Mouse (Mus musculus) intestine, embryonic 16.5 days (tissue): ENCODE results near the gene Gstk1. TPM values are rescaled to one million over a fixed set of nuclear protein-coding genes. Genes with fewer than 3 reads are reported as not detected.

ENCODE experiments used
- ATAC-seq: fragments of 200-750 bp; cut with Nextera tagmentation; 2 replicates; pipeline ENCODE4 v1.8.0; 2017; ENCODE audit warnings: moderate TSS enrichment, moderate library complexity
- H3K27ac ChIP-seq: fragments of 300-500 bp; sonication (generic); 2 replicates; pipeline ENCODE4 v1.5.1; 2014; ENCODE audit warnings: mild to moderate bottlenecking, low read length
- H3K27me3 ChIP-seq: fragments of 300-500 bp; sonication (generic); replicated peaks from 2 replicates; pipeline ENCODE4 v1.6.1; 2014; ENCODE audit warnings: low read length, control low read depth, mixed read lengths; ENCODE audit not compliant: control insufficient read depth, insufficient read depth
- H3K36me3 ChIP-seq: fragments of 300-500 bp; sonication (generic); 2 replicates; pipeline ENCODE4 v1.6.1; 2014; ENCODE audit warnings: low read length, control low read depth; ENCODE audit not compliant: control insufficient read depth, insufficient read depth
- H3K4me1 ChIP-seq: fragments of 300-500 bp; sonication (generic); 2 replicates; pipeline ENCODE4 v1.6.1; 2014; ENCODE audit warnings: low read length, control low read depth, mixed read lengths; ENCODE audit not compliant: control insufficient read depth, insufficient read depth
- H3K4me2 ChIP-seq: fragments of 300-500 bp; sonication (generic); 2 replicates; pipeline ENCODE4 v1.6.1; 2014; ENCODE audit warnings: low read depth, low read length, control low read depth
- H3K4me3 ChIP-seq: fragments of 300-500 bp; sonication (generic); 2 replicates; pipeline ENCODE4 v1.5.1; 2014; ENCODE audit warnings: mild to moderate bottlenecking, low read length
- H3K9ac ChIP-seq: fragments of 300-500 bp; sonication (generic); 2 replicates; pipeline ENCODE4 v1.6.1; 2014; ENCODE audit warnings: low read depth, low read length
- H3K9me3 ChIP-seq: fragments of 300-500 bp; sonication (generic); 2 replicates; pipeline ENCODE4 v1.6.1; 2016; ENCODE audit warnings: low read length, control low read depth; ENCODE audit not compliant: control insufficient read depth
- WGBS: fragments of 180-500 bp; shearing (Covaris S2); extraction: QIAGEN DNeasy Blood & Tissue Kit; methylation state at CpG from one replicate; pipeline ENCODE4 v1.1.7; 2014; 5-methylcytosine and 5-hydroxymethylcytosine counted together
- polyA plus RNA-seq: library from polyadenylated mRNA; unstranded; fragments of >200 nt; fragmentation: Nextera tagmentation; extraction: Ambion mirVana; gene quantifications from 2 replicates; pipeline ENCODE4 v1.2.1, GENCODE M21; 2015

Gstk1 gene
- polyA plus RNA-seq, 1 experiment from 2014 or later, result 27.7 TPM

GRCm38 (mm10) chr6:42237276-42237805, 8.4 kb upstream of the Gstk1 start:
- no peaks in the 10 kb centered on the region for H3K9me3 ChIP-seq
- WGBS, result 46% methylated on average over 6 of the region's 6 CpGs
- H3K27ac ChIP-seq, result no peak overlapping the region
- H3K4me2 ChIP-seq, result no peak overlapping the region
- H3K9ac ChIP-seq, result no peak overlapping the region
- no peak overlapping the region for H3K4me3 ChIP-seq
- no peaks in the 10 kb centered on the region for H3K36me3 ChIP-seq
- H3K27me3 ChIP-seq, result no peaks in the 10 kb centered on the region
- no peak for ATAC-seq
- 0 out of 2 replicates have a peak, but pooled peaks cover 3% of the 10 kb centered on the region for H3K4me1 ChIP-seq

- Histone ChIP-seq H3K27ac (no peak overlapping the region), H3K27me3 (no peaks in the 10 kb centered on the region), H3K9ac (no peak overlapping the region), H3K9me3 (no peaks in the 10 kb centered on the region), H3K4me3 (no peak overlapping the region), H3K4me1 (0 out of 2 replicates have a peak, but pooled peaks cover 3% of the 10 kb centered on the region), H3K4me2 (no peak overlapping the region), H3K36me3 (no peaks in the 10 kb centered on the region)
- WGBS, result 68% methylated on average over 6 of the region's 6 CpGs
- ATAC-seq, result no peak
Observed at GRCm38 (mm10) chr6:42241311-42242045, 4.3 kb upstream of the Gstk1 start.

- ATAC-seq, result no peak
- Histone ChIP-seq H3K4me2 (peak overlapping the region; percentile 18; the same call in 1 of the 2 replicates), H3K27ac (no peak overlapping the region), H3K4me1 (peaks cover 4% of the 10 kb centered on the region), H3K9ac (no peak overlapping the region), H3K27me3 (no peaks in the 10 kb centered on the region), H3K36me3 (no peaks in the 10 kb centered on the region), H3K4me3 (peak overlapping the region; percentile 17; the same call in 1 of the 2 replicates), H3K9me3 (no peaks in the 10 kb centered on the region)
- WGBS, result 15% methylated on average over 8 of the region's 8 CpGs
Observed at GRCm38 (mm10) chr6:42247173-42247572, 1.4 kb downstream of the Gstk1 start.

- H3K9ac ChIP-seq, result no peak overlapping the region
- no peak for ATAC-seq
- no peaks in the 10 kb centered on the region for H3K36me3 ChIP-seq
- H3K27ac ChIP-seq, result no peak overlapping the region
- peaks cover 4% of the 10 kb centered on the region for H3K4me1 ChIP-seq
- no peak overlapping the region for H3K4me2 ChIP-seq
- H3K9me3 ChIP-seq, result no peaks in the 10 kb centered on the region
- H3K27me3 ChIP-seq, result no peaks in the 10 kb centered on the region
- 76% methylated on average over 1 of the region's 1 CpGs for WGBS
- H3K4me3 ChIP-seq, result no peak overlapping the region
Observed at GRCm38 (mm10) chr6:42247981-42248380, 2.2 kb downstream of the Gstk1 start.

- no peaks in the 10 kb centered on the region for H3K36me3 ChIP-seq
- H3K4me1 ChIP-seq, result peaks cover 4% of the 10 kb centered on the region
- H3K27me3 ChIP-seq, result no peaks in the 10 kb centered on the region
- 88% methylated on average over 4 of the region's 4 CpGs for WGBS
- ATAC-seq, result no peak
- no peak overlapping the region for H3K9ac ChIP-seq
- H3K4me2 ChIP-seq, result no peak overlapping the region
- H3K4me3 ChIP-seq, result no peak overlapping the region
- no peaks in the 10 kb centered on the region for H3K9me3 ChIP-seq
- H3K27ac ChIP-seq, result no peak overlapping the region
Observed at GRCm38 (mm10) chr6:42251791-42252190, 6.1 kb downstream of the Gstk1 start.

GRCm38 (mm10) chr6:42253103-42253502, 7.4 kb downstream of the Gstk1 start:
- WGBS, result 77% methylated on average over 2 of the region's 2 CpGs
- H3K36me3 ChIP-seq, result no peaks in the 10 kb centered on the region
- no peaks in the 10 kb centered on the region for H3K9me3 ChIP-seq
- no peak overlapping the region for H3K4me3 ChIP-seq
- no peak overlapping the region for H3K4me2 ChIP-seq
- H3K27me3 ChIP-seq, result no peaks in the 10 kb centered on the region
- no peak overlapping the region for H3K9ac ChIP-seq
- ATAC-seq, result no peak
- H3K27ac ChIP-seq, result no peak overlapping the region
- peaks cover 7% of the 10 kb centered on the region for H3K4me1 ChIP-seq

- no peak overlapping the region for H3K4me3 ChIP-seq
- no peaks in the 10 kb centered on the region for H3K9me3 ChIP-seq
- ATAC-seq, result peak; percentile 56
- H3K36me3 ChIP-seq, result no peaks in the 10 kb centered on the region
- H3K27ac ChIP-seq, result no peak overlapping the region
- no peaks in the 10 kb centered on the region for H3K27me3 ChIP-seq
- no peak overlapping the region for H3K9ac ChIP-seq
- no peak overlapping the region for H3K4me2 ChIP-seq
- WGBS, result 16% methylated on average over 11 of the region's 11 CpGs
- 0 out of 2 replicates have a peak, but pooled peaks cover 3% of the 10 kb centered on the region for H3K4me1 ChIP-seq
Observed at GRCm38 (mm10) chr6:42257303-42257863, 11.6 kb downstream of the Gstk1 start.

- ATAC-seq, result no peak
- Histone ChIP-seq H3K27ac (peak overlapping the region; percentile 85; the same call in 1 of the 2 replicates), H3K27me3 (no peaks in the 10 kb centered on the region), H3K36me3 (no peaks in the 10 kb centered on the region), H3K4me3 (no peak overlapping the region), H3K4me2 (no peak overlapping the region), H3K4me1 (peaks cover 11% of the 10 kb centered on the region; the same call in 1 of the 2 replicates), H3K9ac (no peak overlapping the region), H3K9me3 (no peaks in the 10 kb centered on the region)
- WGBS, result 45% methylated on average over 6 of the region's 6 CpGs
Observed at GRCm38 (mm10) chr6:42260430-42260829, 14.7 kb downstream of the Gstk1 start.

- H3K27me3 ChIP-seq, result no peaks in the 10 kb centered on the region
- H3K9me3 ChIP-seq, result no peaks in the 10 kb centered on the region
- H3K27ac ChIP-seq, result peak within 1 kb of the TSS; percentile 85
- WGBS, result 13% methylated on average over 20 of the region's 20 CpGs
- H3K4me3 ChIP-seq, result peak within 1 kb of the TSS; percentile 39
- H3K36me3 ChIP-seq, result no peaks in the 10 kb centered on the region
- peak within 1 kb of the TSS; percentile 47 for H3K4me2 ChIP-seq
- ATAC-seq, result peak; percentile 45
- H3K4me1 ChIP-seq, result peaks cover 11% of the 10 kb centered on the region; the same call in 1 of the 2 replicates
- H3K9ac ChIP-seq, result peak within 1 kb of the TSS; percentile 58
Observed at GRCm38 (mm10) chr6:42261524-42262170, 15.9 kb downstream of the Gstk1 start, which contains the start of gene Tmem139. Tmem139 (plus strand) TSS chr6:42261970.
